Mouse (Mus musculus): ENCODE measurements at regions not wholly inside any gene's neighbourhood (a gene's known extent, or its start where the extent isn't known, plus 50 kb on each side); places are given as distances from the start of the nearest gene placed in this dataset.

GRCm38 (mm10) chr1:75728859-75729258 lies 182.8 kb downstream of the Slc4a3 start:
- Histone ChIP-seq H3K27ac (ENCODE audit: insufficient read depth, low read length) (no peak overlapping the region), H3K4me1 (ENCODE audit: control insufficient read depth, insufficient read depth, low read length) (no peaks in the 10 kb centered on the region), H3K4me3 (ENCODE audit: insufficient read depth, low read length) (no peak overlapping the region)
- TF ChIP-seq CTCF (IDR thresholded peaks at IDR 0.05; ENCODE audit: extremely low read depth, insufficient read depth, low read length) (no peak), POLR2A (IDR thresholded peaks at IDR 0.05; ENCODE audit: extremely low read depth, insufficient read depth, low read length) (no peak)

- TF ChIP-seq POLR2A (IDR thresholded peaks at IDR 0.05; ENCODE audit: extremely low read depth, insufficient read depth, low read length) (no peak), CTCF (IDR thresholded peaks at IDR 0.05; ENCODE audit: extremely low read depth, insufficient read depth, low read length) (no peak)
- H3K4me1 ChIP-seq (ENCODE audit: control insufficient read depth, insufficient read depth, low read length), result no peaks in the 10 kb centered on the region
These were observed 187.7 kb downstream of the Slc4a3 start for GRCm38 (mm10) chr1:75733791-75734190.

GRCm38 (mm10) chr1:75738651-75739050 lies 192.6 kb downstream of the Slc4a3 start:
- TF ChIP-seq CTCF (IDR thresholded peaks at IDR 0.05; ENCODE audit: extremely low read depth, insufficient read depth, low read length) (no peak), POLR2A (IDR thresholded peaks at IDR 0.05; ENCODE audit: extremely low read depth, insufficient read depth, low read length) (no peak)
- Histone ChIP-seq H3K27ac (ENCODE audit: insufficient read depth, low read length) (no peak overlapping the region), H3K4me3 (ENCODE audit: insufficient read depth, low read length) (no peak overlapping the region), H3K4me1 (ENCODE audit: control insufficient read depth, insufficient read depth, low read length) (peaks cover 1% of the 10 kb centered on the region)

More at GRCm38 (mm10) chr1:75733791-75734190, 187.7 kb downstream of the Slc4a3 start:
- no peak overlapping the region for H3K4me3 ChIP-seq (ENCODE audit: insufficient read depth, low read length)
- H3K27ac ChIP-seq (ENCODE audit: insufficient read depth, low read length), result no peak overlapping the region

- peaks cover 2% of the 10 kb centered on the region; the same call in 1 of the 2 replicates for H3K4me1 ChIP-seq (ENCODE audit: control insufficient read depth, insufficient read depth, low read length)
- no peak overlapping the region for H3K27ac ChIP-seq (ENCODE audit: insufficient read depth, low read length)
- TF ChIP-seq POLR2A (IDR thresholded peaks at IDR 0.05; ENCODE audit: extremely low read depth, insufficient read depth, low read length), result no peak
- no peak for TF ChIP-seq CTCF (IDR thresholded peaks at IDR 0.05; ENCODE audit: extremely low read depth, insufficient read depth, low read length)
- no peak overlapping the region for H3K4me3 ChIP-seq (ENCODE audit: insufficient read depth, low read length)
These were observed 203.7 kb downstream of the Slc4a3 start for GRCm38 (mm10) chr1:75749665-75750221.

- TF ChIP-seq POLR2A (IDR thresholded peaks at IDR 0.05; ENCODE audit: extremely low read depth, insufficient read depth, low read length) (no peak), CTCF (IDR thresholded peaks at IDR 0.05; ENCODE audit: extremely low read depth, insufficient read depth, low read length) (no peak)
- Histone ChIP-seq H3K4me3 (ENCODE audit: insufficient read depth, low read length) (no peak overlapping the region), H3K4me1 (ENCODE audit: control insufficient read depth, insufficient read depth, low read length) (no peaks in the 10 kb centered on the region), H3K27ac (ENCODE audit: insufficient read depth, low read length) (no peak overlapping the region)
These were observed 226.1 kb downstream of the Slc4a3 start for GRCm38 (mm10) chr1:75772131-75772530.

- no peak overlapping the region for H3K27ac ChIP-seq (ENCODE audit: insufficient read depth, low read length)
- H3K4me1 ChIP-seq (ENCODE audit: control insufficient read depth, insufficient read depth, low read length), result no peaks in the 10 kb centered on the region
- TF ChIP-seq POLR2A (IDR thresholded peaks at IDR 0.05; ENCODE audit: extremely low read depth, insufficient read depth, low read length) (no peak), CTCF (IDR thresholded peaks at IDR 0.05; ENCODE audit: extremely low read depth, insufficient read depth, low read length) (no peak)
- no peak overlapping the region for H3K4me3 ChIP-seq (ENCODE audit: insufficient read depth, low read length)
These were observed 226.9 kb downstream of the Slc4a3 start for GRCm38 (mm10) chr1:75773014-75773413.

- Histone ChIP-seq H3K27ac (ENCODE audit: insufficient read depth, low read length) (no peak overlapping the region), H3K4me3 (ENCODE audit: insufficient read depth, low read length) (no peak overlapping the region), H3K4me1 (ENCODE audit: control insufficient read depth, insufficient read depth, low read length) (no peaks in the 10 kb centered on the region)
- TF ChIP-seq POLR2A (IDR thresholded peaks at IDR 0.05; ENCODE audit: extremely low read depth, insufficient read depth, low read length) (no peak), CTCF (IDR thresholded peaks at IDR 0.05; ENCODE audit: extremely low read depth, insufficient read depth, low read length) (no peak)
These were observed 232.8 kb downstream of the Slc4a3 start for GRCm38 (mm10) chr1:75778889-75779288.

GRCm38 (mm10) chr1:75783206-75783605 lies 237.1 kb downstream of the Slc4a3 start:
- H3K4me1 ChIP-seq (ENCODE audit: control insufficient read depth, insufficient read depth, low read length), result no peaks in the 10 kb centered on the region
- H3K4me3 ChIP-seq (ENCODE audit: insufficient read depth, low read length), result no peak overlapping the region
- TF ChIP-seq POLR2A (IDR thresholded peaks at IDR 0.05; ENCODE audit: extremely low read depth, insufficient read depth, low read length), result no peak
- no peak for TF ChIP-seq CTCF (IDR thresholded peaks at IDR 0.05; ENCODE audit: extremely low read depth, insufficient read depth, low read length)
- H3K27ac ChIP-seq (ENCODE audit: insufficient read depth, low read length), result no peak overlapping the region

GRCm38 (mm10) chr1:75786173-75786820 lies 240.2 kb downstream of the Slc4a3 start:
- no peak for TF ChIP-seq CTCF (IDR thresholded peaks at IDR 0.05; ENCODE audit: extremely low read depth, insufficient read depth, low read length)
- Histone ChIP-seq H3K4me1 (ENCODE audit: control insufficient read depth, insufficient read depth, low read length) (no peaks in the 10 kb centered on the region), H3K27ac (ENCODE audit: insufficient read depth, low read length) (no peak overlapping the region), H3K4me3 (ENCODE audit: insufficient read depth, low read length) (no peak overlapping the region)

GRCm38 (mm10) chr1:75791509-75791908 lies 245.4 kb downstream of the Slc4a3 start:
- H3K4me1 ChIP-seq (ENCODE audit: control insufficient read depth, insufficient read depth, low read length), result no peaks in the 10 kb centered on the region
- no peak for TF ChIP-seq CTCF (IDR thresholded peaks at IDR 0.05; ENCODE audit: extremely low read depth, insufficient read depth, low read length)
- no peak for TF ChIP-seq POLR2A (IDR thresholded peaks at IDR 0.05; ENCODE audit: extremely low read depth, insufficient read depth, low read length)

More at GRCm38 (mm10) chr1:75791509-75791908, 245.4 kb downstream of the Slc4a3 start:
- Histone ChIP-seq H3K27ac (ENCODE audit: insufficient read depth, low read length) (no peak overlapping the region), H3K4me3 (ENCODE audit: insufficient read depth, low read length) (no peak overlapping the region)
